Mouse (Mus musculus) liver, embryonic 16.5 days (tissue): ENCODE results near the gene Scarb1. TPM values are rescaled to one million over a fixed set of nuclear protein-coding genes. Genes with fewer than 3 reads are reported as not detected.

Experiments used
- ATAC-seq: fragments of 200-750 bp; cut with Nextera tagmentation; 2 replicates; pipeline ENCODE4 v1.8.0; 2017; ENCODE audit warnings: low read depth, mild to moderate bottlenecking, moderate number of reproducible peaks, moderate library complexity
- H3K27ac ChIP-seq: fragments of 300-500 bp; sonication (generic); 2 replicates; pipeline ENCODE4 v1.5.1; 2014; ENCODE audit warnings: mild to moderate bottlenecking, low read length
- H3K27me3 ChIP-seq: fragments of 300-500 bp; sonication (generic); 2 replicates; pipeline ENCODE4 v1.6.1; 2014; ENCODE audit warnings: low read depth, low read length, mixed read lengths; ENCODE audit not compliant: control insufficient read depth, insufficient read depth
- H3K36me3 ChIP-seq: fragments of 300-500 bp; sonication (generic); 2 replicates; pipeline ENCODE4 v1.6.1; 2014; ENCODE audit warnings: mild to moderate bottlenecking; ENCODE audit not compliant: control insufficient read depth, insufficient read depth
- H3K4me1 ChIP-seq: fragments of 300-500 bp; sonication (generic); 2 replicates; pipeline ENCODE4 v1.6.1; 2014; ENCODE audit warnings: low read depth, low read length, mixed read lengths; ENCODE audit not compliant: control insufficient read depth
- H3K4me2 ChIP-seq: fragments of 300-500 bp; sonication (generic); 2 replicates; pipeline ENCODE4 v1.6.1; 2014; ENCODE audit warnings: low read depth, low read length, mixed read lengths
- H3K4me3 ChIP-seq: fragments of 300-500 bp; sonication (generic); 2 replicates; pipeline ENCODE4 v1.5.1; 2014; ENCODE audit warnings: low read depth, mild to moderate bottlenecking, low read length
- H3K9ac ChIP-seq: fragments of 300-500 bp; sonication (generic); 2 replicates; pipeline ENCODE4 v1.6.1; 2014; ENCODE audit warnings: low read depth, low read length
- H3K9me3 ChIP-seq: fragments of 300-500 bp; sonication (generic); replicated peaks from 2 replicates; pipeline ENCODE4 v1.6.1; 2016; ENCODE audit warnings: low read length; ENCODE audit not compliant: control insufficient read depth
- WGBS: fragments of 180-500 bp; shearing (Covaris S2); extraction: QIAGEN DNeasy Blood & Tissue Kit; methylation state at CpG from one replicate; pipeline ENCODE4 v1.1.7; 2014; ENCODE audit not compliant: insufficient replicate concordance; 5-methylcytosine and 5-hydroxymethylcytosine counted together
- polyA plus RNA-seq: library from polyadenylated mRNA; unstranded; fragments of >200 nt; fragmentation: Nextera tagmentation; extraction: Ambion mirVana; gene quantifications from 2 replicates; pipeline ENCODE4 v1.2.1, GENCODE M21; 2015

Scarb1 gene
- polyA plus RNA-seq, 1 experiment from 2014 or later = 89.5 TPM

GRCm38 (mm10) chr5:125368568-125368967 is 27.7 kb upstream of the Scarb1 start:
- 0 out of 2 replicates have a peak, but pooled peaks have one; percentile 21 for ATAC-seq
- Histone ChIP-seq H3K9me3 (no peaks in the 10 kb centered on the region), H3K9ac (no peak overlapping the region), H3K4me1 (peaks cover 2% of the 10 kb centered on the region; the same call in 1 of the 2 replicates), H3K36me3 (no peaks in the 10 kb centered on the region), H3K27me3 (no peaks in the 10 kb centered on the region), H3K27ac (no peak overlapping the region), H3K4me3 (no peak overlapping the region), H3K4me2 (no peak overlapping the region)
- 2% methylated on average over 4 of the region's 4 CpGs for WGBS

GRCm38 (mm10) chr5:125368156-125368555 is 27.3 kb upstream of the Scarb1 start:
- H3K4me3 ChIP-seq = no peak overlapping the region
- no peak for ATAC-seq
- no peak overlapping the region for H3K27ac ChIP-seq
- no peaks in the 10 kb centered on the region for H3K9me3 ChIP-seq
- peaks cover 2% of the 10 kb centered on the region; the same call in 1 of the 2 replicates for H3K4me1 ChIP-seq
- no peaks in the 10 kb centered on the region for H3K27me3 ChIP-seq
- no peak overlapping the region for H3K4me2 ChIP-seq
- 48% methylated on average over 5 of the region's 5 CpGs for WGBS
- H3K9ac ChIP-seq = no peak overlapping the region
- H3K36me3 ChIP-seq = no peaks in the 10 kb centered on the region

- WGBS = 64% methylated on average over 4 of the region's 4 CpGs
- H3K27ac ChIP-seq = no peak overlapping the region
These were observed 24.0 kb upstream of the Scarb1 start for GRCm38 (mm10) chr5:125364851-125365429.

GRCm38 (mm10) chr5:125363894-125364293 is 23.0 kb upstream of the Scarb1 start:
- 45% methylated on average over 7 of the region's 7 CpGs for WGBS
- no peaks in the 10 kb centered on the region for H3K27me3 ChIP-seq
- no peak overlapping the region for H3K4me3 ChIP-seq
- no peak overlapping the region for H3K27ac ChIP-seq
- no peaks in the 10 kb centered on the region for H3K36me3 ChIP-seq
- H3K9me3 ChIP-seq = no peaks in the 10 kb centered on the region
- no peak for ATAC-seq
- no peak overlapping the region for H3K9ac ChIP-seq
- H3K4me1 ChIP-seq = peaks cover 2% of the 10 kb centered on the region; the same call in 1 of the 2 replicates
- H3K4me2 ChIP-seq = no peak overlapping the region

More at GRCm38 (mm10) chr5:125364851-125365429, 24.0 kb upstream of the Scarb1 start:
- H3K9ac ChIP-seq = no peak overlapping the region
- H3K27me3 ChIP-seq = no peaks in the 10 kb centered on the region
- H3K4me1 ChIP-seq = peaks cover 2% of the 10 kb centered on the region; the same call in 1 of the 2 replicates
- H3K36me3 ChIP-seq = no peaks in the 10 kb centered on the region
- no peaks in the 10 kb centered on the region for H3K9me3 ChIP-seq
- no peak for ATAC-seq
- H3K4me2 ChIP-seq = no peak overlapping the region
- H3K4me3 ChIP-seq = no peak overlapping the region

DNA sequence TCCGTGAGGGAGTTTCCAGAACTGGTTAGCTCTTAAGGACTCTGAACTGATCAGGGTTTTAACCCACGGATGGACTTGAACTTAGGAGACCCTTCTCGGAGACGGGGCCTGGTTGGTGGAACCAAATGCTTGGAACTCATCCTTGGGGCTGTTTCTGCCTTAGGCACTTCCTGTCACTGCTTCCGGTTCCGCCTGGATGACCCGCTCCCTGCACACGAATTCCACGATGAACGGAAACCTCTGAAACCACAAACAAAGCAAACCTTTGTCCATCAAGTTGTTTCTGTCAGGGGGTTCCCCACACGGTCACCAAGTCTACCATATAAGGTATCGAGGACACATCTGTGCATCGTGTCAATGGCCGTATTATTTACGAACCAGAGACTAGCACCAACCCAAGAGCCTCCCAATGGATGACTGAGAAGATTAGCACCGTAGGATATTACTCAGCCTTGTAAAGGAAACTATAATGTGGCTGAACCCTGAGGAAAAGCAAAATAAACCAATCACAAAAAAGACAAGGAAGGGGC is 20.2 kb upstream of the Scarb1 start:
- no peak overlapping the region for H3K4me3 ChIP-seq
- no peak overlapping the region for H3K9ac ChIP-seq
- H3K4me2 ChIP-seq = no peak overlapping the region
- no peaks in the 10 kb centered on the region for H3K27me3 ChIP-seq
- H3K36me3 ChIP-seq = no peaks in the 10 kb centered on the region
- peaks cover 3% of the 10 kb centered on the region for H3K4me1 ChIP-seq
- no peaks in the 10 kb centered on the region for H3K9me3 ChIP-seq
- WGBS = 40% methylated on average over 16 of the region's 16 CpGs
- no peak for ATAC-seq
- H3K27ac ChIP-seq = no peak overlapping the region; the same call in 1 of the 2 replicates

GRCm38 (mm10) chr5:125360566-125360965 is 19.7 kb upstream of the Scarb1 start:
- peaks cover 3% of the 10 kb centered on the region for H3K4me1 ChIP-seq
- H3K9me3 ChIP-seq = no peaks in the 10 kb centered on the region
- H3K27me3 ChIP-seq = no peaks in the 10 kb centered on the region
- ATAC-seq = no peak
- WGBS = 63% methylated on average over 9 of the region's 9 CpGs
- H3K9ac ChIP-seq = no peak overlapping the region
- no peak overlapping the region; the same call in 1 of the 2 replicates for H3K27ac ChIP-seq
- H3K4me3 ChIP-seq = no peak overlapping the region
- H3K4me2 ChIP-seq = no peak overlapping the region
- H3K36me3 ChIP-seq = no peaks in the 10 kb centered on the region

GRCm38 (mm10) chr5:125358270-125358608 is 17.3 kb upstream of the Scarb1 start:
- peak overlapping the region; percentile 7; the same call in 1 of the 2 replicates for H3K4me3 ChIP-seq
- no peaks in the 10 kb centered on the region for H3K27me3 ChIP-seq
- H3K27ac ChIP-seq = peak overlapping the region; percentile 12; the same call in 1 of the 2 replicates
- peak overlapping the region; percentile 24 for H3K4me2 ChIP-seq
- H3K36me3 ChIP-seq = no peaks in the 10 kb centered on the region
- H3K9ac ChIP-seq = no peak overlapping the region
- H3K4me1 ChIP-seq = peaks cover 3% of the 10 kb centered on the region
- H3K9me3 ChIP-seq = no peaks in the 10 kb centered on the region
- WGBS = 13% methylated on average over 5 of the region's 5 CpGs
- peak; percentile 47; the same call in 1 of the 2 replicates for ATAC-seq

DNA sequence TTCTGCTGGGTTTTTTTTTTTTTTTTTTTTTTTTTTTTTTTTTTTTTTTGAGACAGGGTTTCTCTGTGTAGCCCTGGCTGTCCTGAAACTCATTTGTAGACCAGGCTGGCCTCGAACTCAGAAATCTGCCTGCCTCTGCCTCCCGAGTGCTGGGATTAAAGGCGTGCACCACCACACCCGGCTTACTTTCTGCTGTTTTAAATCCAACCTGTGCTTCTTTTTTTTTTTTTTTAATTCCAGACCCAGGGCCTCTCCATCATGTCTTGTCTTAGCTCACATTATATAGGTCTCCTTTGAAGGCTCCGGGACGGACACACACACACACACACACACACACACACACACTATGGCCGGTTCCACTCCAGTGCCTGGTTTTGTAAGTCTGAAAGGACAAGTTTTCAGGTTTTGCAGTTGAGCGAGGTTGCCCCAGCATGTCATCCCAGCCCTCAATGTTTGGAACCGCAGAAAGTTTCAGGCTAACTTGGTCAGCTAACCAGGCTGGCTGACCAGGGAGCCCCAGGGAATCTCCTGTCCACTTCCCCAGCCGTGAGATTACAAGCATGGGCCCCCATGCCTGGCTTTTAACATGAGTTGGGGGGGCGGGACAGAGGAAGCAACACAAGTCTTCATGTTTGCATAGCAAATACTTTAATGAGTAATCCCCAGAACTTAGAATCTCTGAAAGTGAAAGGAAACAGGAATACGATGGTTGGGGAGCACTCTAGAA is 16.8 kb upstream of the Scarb1 start:
- peak overlapping the region; percentile 12 for H3K27ac ChIP-seq
- peak overlapping the region; percentile 7; the same call in 1 of the 2 replicates for H3K4me3 ChIP-seq
- no peaks in the 10 kb centered on the region for H3K9me3 ChIP-seq
- H3K27me3 ChIP-seq = no peaks in the 10 kb centered on the region
- peaks cover 3% of the 10 kb centered on the region for H3K4me1 ChIP-seq
- ATAC-seq = no peak
- H3K36me3 ChIP-seq = no peaks in the 10 kb centered on the region
- 43% methylated on average over 12 of the region's 12 CpGs for WGBS
- peak overlapping the region; percentile 24 for H3K4me2 ChIP-seq
- H3K9ac ChIP-seq = no peak overlapping the region

DNA sequence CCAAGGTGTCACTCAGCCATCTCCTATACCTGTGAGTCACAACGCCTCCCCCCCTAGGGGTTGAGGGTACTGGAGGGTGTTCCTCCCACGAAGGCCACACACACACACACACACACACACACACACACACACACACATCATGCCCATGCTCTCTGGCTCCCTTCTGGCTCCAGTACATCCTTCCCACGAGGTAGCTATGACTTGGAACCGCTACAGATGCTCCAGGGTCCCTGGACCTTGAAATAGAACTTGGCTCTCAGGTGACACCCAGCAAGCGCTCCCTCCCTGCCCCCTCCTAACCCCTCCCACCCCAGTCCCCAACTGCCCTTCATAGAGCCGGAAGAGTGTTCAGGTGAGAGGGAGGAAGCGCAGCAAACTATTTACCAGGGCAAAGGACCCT is 14.8 kb upstream of the Scarb1 start:
- 41% methylated on average over 7 of the region's 7 CpGs for WGBS

More for the DNA sequence above, 14.8 kb upstream of the Scarb1 start:
- peaks cover 3% of the 10 kb centered on the region for H3K4me1 ChIP-seq
- no peaks in the 10 kb centered on the region for H3K36me3 ChIP-seq
- no peak overlapping the region for H3K4me2 ChIP-seq
- H3K27ac ChIP-seq = no peak overlapping the region
- no peak overlapping the region for H3K4me3 ChIP-seq
- H3K9ac ChIP-seq = no peak overlapping the region
- no peak for ATAC-seq
- no peaks in the 10 kb centered on the region for H3K9me3 ChIP-seq
- H3K27me3 ChIP-seq = no peaks in the 10 kb centered on the region
